Comparison of ENCODE assay signal across 8 mouse cellular contexts in the genomic region with DNA sequence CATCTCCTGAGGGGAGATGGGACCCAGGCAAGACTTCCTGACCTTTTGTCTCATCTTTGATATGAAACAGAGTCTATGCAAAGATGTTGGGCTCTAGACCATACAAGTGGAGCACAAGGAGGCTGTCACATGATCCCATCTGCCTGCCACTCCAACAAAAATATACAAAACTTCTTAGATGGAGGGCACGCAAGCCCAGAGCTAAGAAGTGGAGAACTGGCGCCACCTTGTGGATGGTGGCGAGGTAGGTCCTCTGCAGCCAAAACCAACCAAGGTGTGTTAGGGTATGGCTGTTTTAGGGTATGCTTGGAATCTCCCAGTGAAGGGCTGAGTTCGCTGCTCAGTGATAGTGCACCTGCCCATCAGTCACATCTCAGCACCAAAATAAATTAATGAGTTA. TPM values are rescaled to one million over a fixed set of nuclear protein-coding genes. Genes with fewer than 3 reads are reported as not detected.
DNase-seq lines count a peak whose midpoint lies in the region; ATAC-seq and TF ChIP-seq lines count a peak whose summit lies in the region.
"Had no signal": no experiment of that assay in that cellular context is flagged by ENCODE, and none has a peak within 500 bp of the region (broad histone marks: within the 10 kb centered on the region; RNA-seq: fewer than 3 reads in every experiment).

No protein-coding gene starts in this region.

- peaks cover 15% of the 10 kb centered on the region for H3K27me3 ChIP-seq in liver, embryonic 12.5 days (replicated peaks)
- no peaks in the 10 kb centered on the region for H3K27me3 ChIP-seq in cerebellum, adult 2 months (ENCODE audit: control insufficient read depth, insufficient read depth, low read length)
- H3K27me3 ChIP-seq in limb, embryonic 11.5 days (ENCODE audit: control insufficient read depth, insufficient read depth, low read length): peaks cover 6% of the 10 kb centered on the region; the same call in 1 of the 2 replicates

- no peak overlapping the region for H3K4me3 ChIP-seq in liver, embryonic 12.5 days
- H3K4me3 ChIP-seq in cerebellum, adult 2 months (replicated peaks; ENCODE audit: insufficient read depth, low read depth, low read length): no peak overlapping the region
- H3K4me3 ChIP-seq in limb, embryonic 11.5 days (ENCODE audit: low read depth, low read length): no peak overlapping the region
- H3K4me3 ChIP-seq: heart, embryonic 13.5 days had no signal

- WGBS in liver, embryonic 12.5 days (ENCODE audit: insufficient replicate concordance): 8% methylated on average over 4 of the region's 4 CpGs
- WGBS in cerebellum, adult 2 months: 11% methylated on average over 4 of the region's 4 CpGs
- 11% methylated on average over 4 of the region's 4 CpGs for WGBS in limb, embryonic 11.5 days

- H3K4me1 ChIP-seq in liver, embryonic 12.5 days: no peaks in the 10 kb centered on the region
- H3K4me1 ChIP-seq in cerebellum, adult 2 months (ENCODE audit: control insufficient read depth, insufficient read depth, low read length): peaks cover 6% of the 10 kb centered on the region
- no peaks in the 10 kb centered on the region for H3K4me1 ChIP-seq in limb, embryonic 11.5 days (ENCODE audit: control insufficient read depth, insufficient read depth, low read length)
- H3K4me1 ChIP-seq: heart, embryonic 13.5 days had no signal

- no peak overlapping the region for H3K9ac ChIP-seq in liver, embryonic 12.5 days
- no peak overlapping the region for H3K9ac ChIP-seq in limb, embryonic 11.5 days (ENCODE audit: low read length)
- H3K9ac ChIP-seq: heart, embryonic 13.5 days had no signal

- H3K9me3 ChIP-seq in liver, embryonic 12.5 days (replicated peaks): no peaks in the 10 kb centered on the region
- H3K9me3 ChIP-seq in limb, embryonic 11.5 days (ENCODE audit: control insufficient read depth, low read length): no peaks in the 10 kb centered on the region
- H3K9me3 ChIP-seq: heart, embryonic 13.5 days had no signal

- H3K36me3 ChIP-seq in liver, embryonic 12.5 days: no peaks in the 10 kb centered on the region
- H3K36me3 ChIP-seq in limb, embryonic 11.5 days (ENCODE audit: control insufficient read depth, insufficient read depth, low read length): no peaks in the 10 kb centered on the region
- H3K36me3 ChIP-seq: heart, embryonic 13.5 days had no signal

- peak; percentile 39 for DNase-seq in liver
- DNase-seq in NIH3T3 (ENCODE audit: low read depth): peak; percentile 85
- peak; percentile 68 to 79 for DNase-seq in cerebellum, adult 2 months
- DNase-seq in limb, embryonic 11.5 days (ENCODE audit: low spot score): peak; percentile 74
- peak; percentile 79 for DNase-seq in right cerebral cortex, postnatal 14 days

- no peak overlapping the region for H3K27ac ChIP-seq in liver, embryonic 12.5 days
- H3K27ac ChIP-seq in cerebellum, adult 2 months (ENCODE audit: insufficient read depth, low read length): no peak overlapping the region
- H3K27ac ChIP-seq in limb, embryonic 11.5 days (replicated peaks; ENCODE audit: low read depth, low read length): no peak overlapping the region
- H3K27ac ChIP-seq: heart, embryonic 13.5 days had no signal

- ATAC-seq in liver, embryonic 12.5 days: no peak
- peak; percentile 58; the same call in 1 of the 2 replicates for ATAC-seq in granulocyte monocyte progenitor cell, adult 5-6 weeks (replicated peaks; ENCODE audit: poor library complexity, severe bottlenecking)
- no peak for ATAC-seq in limb, embryonic 11.5 days (ENCODE audit: insufficient number of reproducible peaks, low FRiP score, low TSS enrichment, low read depth)

- peak; percentile 96 for TF ChIP-seq CTCF in cerebellum, adult 2 months (IDR thresholded peaks at IDR 0.05; ENCODE audit: borderline replicate concordance, insufficient read depth, low read depth, low read length)

- TF ChIP-seq POLR2A in cerebellum, adult 2 months (IDR thresholded peaks at IDR 0.05; ENCODE audit: borderline replicate concordance, insufficient read depth, low read length): no peak

- no peak overlapping the region for H3K4me2 ChIP-seq in liver, embryonic 12.5 days
- no peak overlapping the region for H3K4me2 ChIP-seq in limb, embryonic 11.5 days (ENCODE audit: low read depth, severe bottlenecking)
- H3K4me2 ChIP-seq: heart, embryonic 13.5 days had no signal

RNA-seq across cellular contexts. Expression of a gene that starts 20.7 kb away (rescaled TPM):
- 0.13 and 0.35 TPM in 2 replicates for polyA plus RNA-seq in liver, embryonic 12.5 days (2016; fragmentation: Nextera tagmentation; extraction: Ambion mirVana)
- 54.9 and 56.2 TPM in 2 replicates for polyA plus RNA-seq in cerebellum, adult 2 months (2012; rRNA removed)
- not detected in 2 replicates for total RNA-seq in granulocyte monocyte progenitor cell, adult 5-6 weeks (2014; fragmentation: Nextera tagmentation)
- total RNA-seq in granulocyte monocyte progenitor cell, adult 5-6 weeks (2017): not detected in 2 replicates
- polyA plus RNA-seq in limb, embryonic 11.5 days (2014; fragmentation: Nextera tagmentation; extraction: Ambion mirVana): 1.9 and 2.1 TPM in 2 replicates

RNA-seq across cellular contexts. Expression of a gene that starts 58.6 kb away (rescaled TPM):
- not detected in 2 replicates for polyA plus RNA-seq in liver, embryonic 12.5 days (2016; fragmentation: Nextera tagmentation; extraction: Ambion mirVana)
- not detected in 2 replicates for polyA plus RNA-seq in cerebellum, adult 2 months (2012; rRNA removed)
- total RNA-seq in granulocyte monocyte progenitor cell, adult 5-6 weeks (2014; fragmentation: Nextera tagmentation): not detected in 2 replicates
- not detected in 2 replicates for total RNA-seq in granulocyte monocyte progenitor cell, adult 5-6 weeks (2017)
- polyA plus RNA-seq in limb, embryonic 11.5 days (2014; fragmentation: Nextera tagmentation; extraction: Ambion mirVana): not detected in 2 replicates
- polyA plus RNA-seq: heart, embryonic 13.5 days had no signal

RNA-seq across cellular contexts. Expression of a gene that starts 59.5 kb away (rescaled TPM):
- 0.13 and 0.24 TPM in 2 replicates for polyA plus RNA-seq in liver, embryonic 12.5 days (2016; fragmentation: Nextera tagmentation; extraction: Ambion mirVana)
- polyA plus RNA-seq in cerebellum, adult 2 months (2012; rRNA removed): 368 and 423 TPM in 2 replicates
- 0.36 and 0.92 TPM in 2 replicates for total RNA-seq in granulocyte monocyte progenitor cell, adult 5-6 weeks (2014; fragmentation: Nextera tagmentation)
- total RNA-seq in granulocyte monocyte progenitor cell, adult 5-6 weeks (2017): 0.05 TPM in 1 of 2 replicates, not detected in the other
- polyA plus RNA-seq in limb, embryonic 11.5 days (2014; fragmentation: Nextera tagmentation; extraction: Ambion mirVana): 0.31 and 0.36 TPM in 2 replicates

Comparison
In these comparisons a context has a peak if more than half of its experiments do, and no peak if none do; other contexts are left out.
1. RNA of a gene that starts 20.7 kb away (polyA plus RNA-seq): 54.9 to 56.2 TPM in cerebellum, adult 2 months; 1.9 to 2.1 TPM in limb, embryonic 11.5 days and 0.13 to 0.35 TPM in liver, embryonic 12.5 days; every median in the first group is over 10 times any median in the second.
2. RNA of a gene that starts 59.5 kb away (polyA plus RNA-seq): 368 to 423 TPM in cerebellum, adult 2 months; 0.31 to 0.36 TPM in limb, embryonic 11.5 days and 0.13 to 0.24 TPM in liver, embryonic 12.5 days; every median in the first group is over 100 times any median in the second.
3. Peak in every context shown above with its lines, with median percentiles within 50 percentile points of each other: DNase-seq.